Mouse (Mus musculus) intestine, embryonic 14.5 days (tissue): ENCODE measurements around the gene Dao. TPM values are rescaled to one million over a fixed set of nuclear protein-coding genes. Genes with fewer than 3 reads are reported as not detected.

Experiments
- polyA plus RNA-seq: library from polyadenylated mRNA; unstranded; fragments of >200 nt; fragmentation: Nextera tagmentation; extraction: Ambion mirVana; gene quantifications from 2 replicates; pipeline ENCODE4 v1.2.1, GENCODE M21; 2014

The Dao gene
- polyA plus RNA-seq, 1 experiment from 2014 or later, result 5.1 TPM

Other genes with a start within 250 kb of the Dao start
- gene Sart3, start 231.2 kb upstream of the Dao start, polyA plus RNA-seq, result 44.0 and 46.3 TPM in 2 replicates
- gene Iscu, start 231.0 kb upstream of the Dao start, polyA plus RNA-seq, result 108 and 110 TPM in 2 replicates
- 41.9 and 46.1 TPM in 2 replicates for gene Tmem119, start 203.2 kb upstream of the Dao start, polyA plus RNA-seq
- 4.0 and 4.7 TPM in 2 replicates for gene Selplg, start 171.1 kb upstream of the Dao start, polyA plus RNA-seq
- gene Coro1c, start 94.9 kb upstream of the Dao start, polyA plus RNA-seq, result 185 and 200 TPM in 2 replicates
- gene Ssh1, start 9.8 kb upstream of the Dao start, polyA plus RNA-seq, result 19.4 and 19.6 TPM in 2 replicates
- gene Usp30, start 61.8 kb downstream of the Dao start, polyA plus RNA-seq, result 10.1 and 11.4 TPM in 2 replicates
- 3.1 and 3.7 TPM in 2 replicates for gene Svop, start 87.9 kb downstream of the Dao start, polyA plus RNA-seq
- gene Alkbh2, start 124.5 kb downstream of the Dao start, polyA plus RNA-seq, result 9.4 and 12.6 TPM in 2 replicates
- 38.2 and 41.6 TPM in 2 replicates for gene Ung, start 126.7 kb downstream of the Dao start, polyA plus RNA-seq
- 2.3 and 2.4 TPM in 2 replicates for gene Acacb, start 142.8 kb downstream of the Dao start, polyA plus RNA-seq